Mouse (Mus musculus) CD4-positive, CD25-positive, alpha-beta regulatory T cell (primary cell): Measurements from ENCODE around the gene Top3b. TPM values are rescaled to one million over a fixed set of nuclear protein-coding genes. Genes with fewer than 3 reads are reported as not detected.

Source experiments
- polyA plus RNA-seq: library from polyadenylated mRNA; unstranded; fragments of 100-300 nt; shearing (Covaris generic); gene quantifications from one replicate; pipeline ENCODE4 v1.2.1, GENCODE M21; 2017

Top3b gene
- polyA plus RNA-seq, result 101 TPM

DNA sequence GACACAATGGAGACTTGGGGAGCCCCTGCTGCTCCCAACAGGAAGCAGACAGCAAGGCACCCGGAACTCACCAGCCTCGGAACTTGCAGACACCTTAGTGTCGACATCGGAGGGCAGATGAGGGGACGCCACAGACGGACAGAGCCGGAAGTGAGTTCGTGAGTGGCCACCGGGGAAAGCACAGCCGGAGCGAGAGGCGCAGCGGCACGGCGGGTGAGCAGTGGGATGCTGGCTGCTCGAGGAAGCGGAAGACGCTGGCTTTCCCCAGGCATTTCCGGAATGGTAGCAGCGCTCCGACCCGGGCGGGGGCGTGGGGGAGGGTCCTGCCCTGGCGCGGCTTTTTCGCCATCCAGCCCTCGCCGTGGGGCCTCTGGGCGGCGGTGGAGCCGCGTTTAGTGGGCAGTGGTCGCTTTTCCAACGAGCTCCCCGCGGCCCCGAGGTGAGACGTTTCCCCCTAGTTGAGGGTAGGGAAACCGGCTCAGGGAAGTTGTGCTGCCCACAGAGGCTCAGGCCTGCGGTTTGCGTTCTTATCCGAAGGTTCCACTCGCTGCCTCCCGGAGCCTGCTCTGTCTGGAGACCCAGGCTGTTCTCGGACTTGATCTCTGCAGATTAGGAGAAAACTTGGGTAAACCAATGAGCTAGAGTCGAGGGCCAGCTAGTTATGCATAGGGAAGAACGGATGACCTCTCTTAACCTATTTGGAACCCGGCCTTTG, at the start of gene Top3b, which contains the start of gene Vpreb1:
Gene Top3b (plus strand): TSS at position 120 of the 715 bp plus-strand sequence.
Gene Vpreb1 (minus strand): TSS at position 227 of the 715 bp plus-strand sequence.

DNA sequence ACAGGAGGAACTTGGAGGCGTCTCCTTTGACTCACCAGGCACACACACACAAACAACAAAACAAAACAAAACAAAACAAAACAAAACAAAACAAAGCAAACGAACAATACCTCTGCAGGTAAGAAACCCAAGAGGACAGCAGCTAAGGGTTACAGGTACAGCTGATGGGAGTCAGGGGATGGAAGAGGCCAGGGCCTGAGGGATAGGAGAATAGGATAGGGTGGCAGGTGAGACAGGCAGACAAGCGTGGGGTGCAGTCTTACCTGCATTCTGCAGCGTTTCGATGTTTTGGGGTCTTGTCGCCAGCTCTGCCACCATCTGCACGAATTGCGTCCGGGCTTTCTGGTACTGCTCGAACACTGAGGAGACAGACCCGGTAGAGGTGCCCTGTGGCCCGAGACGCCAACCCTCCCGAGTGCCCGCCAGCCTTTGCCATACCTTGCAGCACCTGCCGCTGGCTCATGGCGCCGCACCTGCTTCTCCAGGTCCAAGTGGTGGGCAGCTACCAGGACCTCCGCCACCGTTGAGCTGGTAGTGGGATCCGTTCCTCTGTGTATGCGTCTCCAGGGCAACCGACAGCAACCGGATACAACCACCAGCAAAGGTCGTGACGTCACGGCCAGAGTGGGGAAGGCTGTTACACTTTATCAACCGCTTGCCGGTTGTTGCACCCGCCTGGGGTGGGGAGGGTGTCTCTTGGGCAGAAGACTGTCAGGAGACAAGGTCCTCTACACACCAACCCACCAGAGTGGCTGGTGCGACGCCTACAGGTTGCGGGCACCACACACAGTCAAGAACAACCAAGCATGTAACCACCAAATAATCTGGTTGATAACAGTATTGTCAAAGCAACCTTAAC, 41.5 kb upstream of the Top3b start, which contains the start of gene Spag6l:
Gene Spag6l (minus strand): TSS at position 700 of the 859 bp plus-strand sequence.

DNA sequence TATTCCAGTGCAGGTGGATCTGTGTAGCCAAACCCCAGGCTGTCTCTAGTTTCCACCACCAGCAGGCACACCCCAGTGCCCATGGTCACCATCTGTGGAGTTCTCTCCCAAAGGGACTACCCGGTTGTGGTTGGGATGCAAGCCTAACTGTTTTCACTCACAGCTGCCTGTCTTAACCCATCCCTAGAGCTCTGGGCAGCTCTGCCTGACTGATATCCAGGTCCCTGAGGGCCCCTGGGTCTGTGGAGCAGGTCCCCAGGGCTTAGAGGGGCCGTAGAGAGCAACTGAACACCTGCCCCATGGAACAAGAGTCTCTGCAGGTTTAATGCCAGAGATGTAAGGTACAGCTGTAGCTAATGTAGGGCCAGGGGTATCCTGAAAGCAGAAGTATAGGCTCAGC, 6.6 kb upstream of the Top3b start, which contains the start of gene Igll1:
Gene Igll1 (minus strand): TSS at position 8 of the 400 bp plus-strand sequence.

DNA sequence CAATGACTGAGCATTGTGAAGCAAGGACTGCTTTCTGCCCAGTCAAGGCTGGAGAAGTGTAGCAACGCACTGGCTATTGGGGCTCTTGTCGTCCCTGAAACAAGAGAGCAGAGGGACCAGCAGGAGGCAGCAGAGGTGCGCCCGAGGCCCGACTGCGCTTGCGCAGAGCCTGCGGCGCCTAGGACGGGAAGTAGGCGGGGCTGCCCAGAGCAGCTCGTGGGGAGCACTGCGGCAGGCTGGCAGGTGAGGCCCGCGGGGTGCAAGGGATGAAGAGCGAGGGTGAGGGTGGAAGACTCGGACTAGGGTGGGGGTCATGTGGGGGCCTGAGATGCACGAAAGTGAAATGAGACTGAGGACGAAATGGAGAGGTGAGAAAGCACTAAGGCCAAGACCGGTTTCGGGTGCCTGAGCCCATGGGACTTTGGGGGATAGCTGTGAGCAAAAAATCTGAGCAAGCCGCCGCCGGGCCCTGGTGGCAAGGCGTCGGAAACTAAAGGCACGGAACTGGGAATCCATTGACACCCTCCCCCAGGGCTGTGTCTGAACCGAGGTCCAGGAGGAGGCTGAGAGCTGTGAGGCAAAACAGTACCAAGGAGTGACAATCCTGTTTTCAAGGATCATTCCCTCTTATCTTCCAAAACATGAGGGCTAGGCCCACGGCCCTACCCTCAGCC, 26.0 kb downstream of the Top3b start, which contains the start of gene Ppm1f:
Gene Ppm1f (plus strand): TSS at position 88 of the 674 bp plus-strand sequence.

Other genes starting within 250 kb of the Top3b start
- not detected for gene Olfr19, start 194.3 kb upstream of the Top3b start, polyA plus RNA-seq
- gene Spag6l, start 41.3 kb upstream of the Top3b start, polyA plus RNA-seq, result not detected
- gene Igll1, start 6.8 kb upstream of the Top3b start, polyA plus RNA-seq, result 0.08 TPM
- 1.8 TPM for gene Vpreb1, start 107 bp downstream of the Top3b start, polyA plus RNA-seq
- gene Ppm1f, start 25.7 kb downstream of the Top3b start, polyA plus RNA-seq, result 22.9 TPM
- gene Mapk1, start 112.6 kb downstream of the Top3b start, polyA plus RNA-seq, result 194 TPM
- gene Ypel1, start 199.0 kb downstream of the Top3b start, polyA plus RNA-seq, result 3.6 TPM
- 247 TPM for gene Ppil2, start 240.5 kb downstream of the Top3b start, polyA plus RNA-seq